ENCODE assay signal across 9 mouse cellular contexts in genomic region chr17:72522381-72522780, GRCm38 (mm10).
A peak's percentile ranks its signal among the peaks of the same experiment; 100 is the strongest.
DNase-seq lines count a peak whose midpoint lies in the region; ATAC-seq lines count a peak whose summit lies in the region.
"Had no signal": no experiment of that assay in that cellular context is flagged by ENCODE, and none has a peak within 500 bp of the region (broad histone marks: within the 10 kb centered on the region; RNA-seq: fewer than 3 reads in every experiment).

No protein-coding gene starts in this region.

- no peak overlapping the region for H3K4me3 ChIP-seq in intestine, embryonic 14.5 days (ENCODE audit: low read depth, low read length)
- no peak overlapping the region for H3K4me3 ChIP-seq in intestine, embryonic 15.5 days (replicated peaks)
- H3K4me3 ChIP-seq: limb, embryonic 12.5 days had no signal

- WGBS in intestine, embryonic 14.5 days = 26% methylated on average over 4 of the region's 4 CpGs
- 15% methylated on average over 4 of the region's 4 CpGs for WGBS in intestine, embryonic 15.5 days

- H3K4me2 ChIP-seq in intestine, embryonic 14.5 days (ENCODE audit: low read length) = no peak overlapping the region
- H3K4me2 ChIP-seq in intestine, embryonic 15.5 days (replicated peaks) = no peak overlapping the region
- H3K4me2 ChIP-seq: limb, embryonic 12.5 days had no signal

- no peaks in the 10 kb centered on the region for H3K9me3 ChIP-seq in intestine, embryonic 14.5 days (ENCODE audit: control insufficient read depth, low read length)
- H3K9me3 ChIP-seq in intestine, embryonic 15.5 days = no peaks in the 10 kb centered on the region
- H3K9me3 ChIP-seq: limb, embryonic 12.5 days had no signal

- H3K27me3 ChIP-seq in intestine, embryonic 14.5 days (replicated peaks; ENCODE audit: control insufficient read depth, insufficient read depth, low read length) = no peaks in the 10 kb centered on the region
- H3K27me3 ChIP-seq in intestine, embryonic 15.5 days (replicated peaks) = no peaks in the 10 kb centered on the region
- H3K27me3 ChIP-seq: limb, embryonic 12.5 days had no signal

- H3K9ac ChIP-seq in intestine, embryonic 14.5 days (ENCODE audit: low read length) = no peak overlapping the region
- H3K9ac ChIP-seq in intestine, embryonic 15.5 days = no peak overlapping the region
- H3K9ac ChIP-seq: limb, embryonic 12.5 days had no signal

- H3K4me1 ChIP-seq in intestine, embryonic 14.5 days (replicated peaks; ENCODE audit: control insufficient read depth, insufficient read depth, low read length) = no peaks in the 10 kb centered on the region
- H3K4me1 ChIP-seq in intestine, embryonic 15.5 days (replicated peaks) = no peaks in the 10 kb centered on the region
- H3K4me1 ChIP-seq: limb, embryonic 12.5 days had no signal

- no peaks in the 10 kb centered on the region for H3K36me3 ChIP-seq in intestine, embryonic 14.5 days (ENCODE audit: control insufficient read depth, insufficient read depth, low read length)
- H3K36me3 ChIP-seq in intestine, embryonic 15.5 days = no peaks in the 10 kb centered on the region
- H3K36me3 ChIP-seq: limb, embryonic 12.5 days had no signal

- H3K27ac ChIP-seq in intestine, embryonic 14.5 days (ENCODE audit: low read depth) = no peak overlapping the region
- no peak overlapping the region for H3K27ac ChIP-seq in intestine, embryonic 15.5 days
- H3K27ac ChIP-seq: limb, embryonic 12.5 days had no signal

- peak; percentile 71 for DNase-seq in intestine, embryonic 14.5 days (ENCODE audit: low spot score)
- DNase-seq in adrenal gland, adult 2 months = peak; percentile 30
- peak; percentile 58 for DNase-seq in embryo, embryonic 11 days
- peak; percentile 43 to 49 for DNase-seq in heart, adult 9 months (ENCODE audit: low spot score in 2 of 2)
- DNase-seq in layer of hippocampus, postnatal 14 days (ENCODE audit: low spot score in 2 of 2) = peak; percentile 78 to 84
- peak; percentile 40 for DNase-seq in telencephalon, adult 2 months (ENCODE audit: low read depth, low spot score)

- ATAC-seq in intestine, embryonic 14.5 days (replicated peaks; ENCODE audit: low FRiP score, low TSS enrichment, low read depth) = no peak
- no peak for ATAC-seq in intestine, embryonic 15.5 days
- peak; percentile 63 for ATAC-seq in megakaryocyte progenitor cell, adult 5-6 weeks (replicated peaks; ENCODE audit: poor library complexity)

Comparison
In these comparisons a context has a peak if more than half of its experiments do, and no peak if none do; other contexts are left out.
1. DNase-seq: peak in every context shown above with its lines; median percentile 81 in layer of hippocampus, postnatal 14 days; 71 in intestine, embryonic 14.5 days; 58 in embryo, embryonic 11 days; 46 in heart, adult 9 months; 40 in telencephalon, adult 2 months; 30 in adrenal gland, adult 2 months.